Mouse (Mus musculus): ENCODE measurements at regions not wholly inside any gene's neighbourhood (a gene's known extent, or its start where the extent isn't known, plus 50 kb on each side); places are given as distances from the start of the nearest gene placed in this dataset.
A peak's percentile ranks its signal among the peaks of the same experiment; 100 is the strongest.

GRCm38 (mm10) chr11:38886466-38886865, 1650.7 kb upstream of the Tenm2 start:
- Histone ChIP-seq H3K36me3 (ENCODE audit: control insufficient read depth, insufficient read depth, low read length) (no peaks in the 10 kb centered on the region), H3K9ac (ENCODE audit: low read depth, low read length) (no peak overlapping the region), H3K4me3 (ENCODE audit: low read length) (no peak overlapping the region), H3K27ac (ENCODE audit: low read depth, low read length) (no peak overlapping the region), H3K4me1 (ENCODE audit: control insufficient read depth, insufficient read depth, low read length) (no peaks in the 10 kb centered on the region), H3K9me3 (ENCODE audit: control insufficient read depth, low read length) (no peaks in the 10 kb centered on the region), H3K4me2 (replicated peaks; ENCODE audit: low read depth, low read length) (no peak overlapping the region), H3K27me3 (ENCODE audit: control insufficient read depth, insufficient read depth, low read length) (no peaks in the 10 kb centered on the region)
- ATAC-seq (ENCODE audit: low FRiP score, low TSS enrichment) = no peak
- WGBS = 63% methylated on average over 1 of the region's 1 CpGs

GRCm38 (mm10) chr11:38861622-38862345, 1626.0 kb upstream of the Tenm2 start:
- H3K9me3 ChIP-seq (ENCODE audit: control insufficient read depth, low read length) = no peaks in the 10 kb centered on the region
- WGBS = 19% methylated on average over 9 of the region's 9 CpGs
- H3K4me1 ChIP-seq (ENCODE audit: control insufficient read depth, insufficient read depth, low read length) = no peaks in the 10 kb centered on the region

DNA sequence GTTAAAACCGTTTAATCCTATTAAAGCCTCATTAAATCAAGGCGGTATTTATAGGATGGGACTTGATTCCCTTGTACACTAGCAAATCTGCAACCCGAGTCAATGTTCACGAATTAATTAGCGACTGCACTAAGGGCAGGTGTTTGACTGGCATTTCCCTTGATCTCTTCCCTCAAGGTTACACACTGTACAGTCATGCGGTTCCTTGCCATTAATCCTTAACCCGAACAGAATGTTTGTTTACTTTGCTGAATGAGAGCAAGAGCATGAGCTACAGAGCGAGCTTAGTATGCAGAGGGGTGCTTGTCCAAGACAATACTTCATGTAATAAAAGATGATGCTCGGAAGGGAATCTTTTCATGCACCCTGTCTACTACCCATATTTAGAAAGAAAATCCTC, 1620.9 kb upstream of the Tenm2 start:
- Histone ChIP-seq H3K4me2 (replicated peaks; ENCODE audit: low read depth, low read length) (no peak overlapping the region), H3K36me3 (ENCODE audit: control insufficient read depth, insufficient read depth, low read length) (no peaks in the 10 kb centered on the region), H3K27me3 (ENCODE audit: control insufficient read depth, insufficient read depth, low read length) (no peaks in the 10 kb centered on the region), H3K9me3 (ENCODE audit: control insufficient read depth, low read length) (no peaks in the 10 kb centered on the region), H3K27ac (ENCODE audit: low read depth, low read length) (no peak overlapping the region), H3K4me3 (ENCODE audit: low read length) (no peak overlapping the region), H3K9ac (ENCODE audit: low read depth, low read length) (no peak overlapping the region), H3K4me1 (ENCODE audit: control insufficient read depth, insufficient read depth, low read length) (no peaks in the 10 kb centered on the region)
- WGBS = 29% methylated on average over 9 of the region's 9 CpGs
- peak; percentile 97 for ATAC-seq (ENCODE audit: low FRiP score, low TSS enrichment)

More at GRCm38 (mm10) chr11:38861622-38862345, 1626.0 kb upstream of the Tenm2 start:
- no peak overlapping the region for H3K4me3 ChIP-seq (ENCODE audit: low read length)
- no peak overlapping the region for H3K27ac ChIP-seq (ENCODE audit: low read depth, low read length)
- H3K4me2 ChIP-seq (replicated peaks; ENCODE audit: low read depth, low read length) = no peak overlapping the region
- H3K27me3 ChIP-seq (ENCODE audit: control insufficient read depth, insufficient read depth, low read length) = no peaks in the 10 kb centered on the region
- ATAC-seq (ENCODE audit: low FRiP score, low TSS enrichment) = no peak
- no peaks in the 10 kb centered on the region for H3K36me3 ChIP-seq (ENCODE audit: control insufficient read depth, insufficient read depth, low read length)
- no peak overlapping the region for H3K9ac ChIP-seq (ENCODE audit: low read depth, low read length)

GRCm38 (mm10) chr11:38829148-38829547, 1593.4 kb upstream of the Tenm2 start:
- no peaks in the 10 kb centered on the region for H3K36me3 ChIP-seq (ENCODE audit: control insufficient read depth, insufficient read depth, low read length)
- no peak overlapping the region for H3K9ac ChIP-seq (ENCODE audit: low read depth, low read length)
- no peaks in the 10 kb centered on the region for H3K27me3 ChIP-seq (ENCODE audit: control insufficient read depth, insufficient read depth, low read length)
- ATAC-seq (ENCODE audit: low FRiP score, low TSS enrichment) = no peak
- no peak overlapping the region for H3K27ac ChIP-seq (ENCODE audit: low read depth, low read length)
- H3K4me2 ChIP-seq (replicated peaks; ENCODE audit: low read depth, low read length) = no peak overlapping the region
- no peaks in the 10 kb centered on the region for H3K4me1 ChIP-seq (ENCODE audit: control insufficient read depth, insufficient read depth, low read length)
- H3K9me3 ChIP-seq (ENCODE audit: control insufficient read depth, low read length) = no peaks in the 10 kb centered on the region
- H3K4me3 ChIP-seq (ENCODE audit: low read length) = no peak overlapping the region
- WGBS = 72% methylated on average over 5 of the region's 5 CpGs

DNA sequence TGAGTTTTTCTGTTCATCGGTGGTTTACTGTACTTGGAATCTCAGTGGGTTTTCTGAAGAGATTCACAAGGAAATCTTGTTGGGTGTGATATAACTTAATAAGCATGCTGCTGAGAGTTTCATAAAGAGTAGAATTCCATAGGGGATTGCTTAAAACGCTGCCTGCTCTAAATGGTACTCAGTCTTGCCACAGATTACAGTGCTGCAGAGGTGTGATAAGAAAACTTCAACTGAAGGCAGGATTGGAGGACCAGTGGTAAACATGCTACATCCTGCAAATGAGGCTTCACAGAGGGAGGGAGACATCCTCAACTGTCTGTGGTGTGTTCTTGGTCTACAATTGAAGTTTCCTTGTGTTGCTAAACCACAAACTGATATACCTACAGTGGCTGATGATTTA, 1592.6 kb upstream of the Tenm2 start:
- H3K9ac ChIP-seq (ENCODE audit: low read depth, low read length) = no peak overlapping the region
- no peak for ATAC-seq (ENCODE audit: low FRiP score, low TSS enrichment)
- H3K4me1 ChIP-seq (ENCODE audit: control insufficient read depth, insufficient read depth, low read length) = no peaks in the 10 kb centered on the region
- no peaks in the 10 kb centered on the region for H3K36me3 ChIP-seq (ENCODE audit: control insufficient read depth, insufficient read depth, low read length)
- no peaks in the 10 kb centered on the region for H3K9me3 ChIP-seq (ENCODE audit: control insufficient read depth, low read length)
- WGBS = 79% methylated on average over 2 of the region's 2 CpGs
- no peaks in the 10 kb centered on the region for H3K27me3 ChIP-seq (ENCODE audit: control insufficient read depth, insufficient read depth, low read length)
- no peak overlapping the region for H3K27ac ChIP-seq (ENCODE audit: low read depth, low read length)
- H3K4me2 ChIP-seq (replicated peaks; ENCODE audit: low read depth, low read length) = no peak overlapping the region
- no peak overlapping the region for H3K4me3 ChIP-seq (ENCODE audit: low read length)

DNA sequence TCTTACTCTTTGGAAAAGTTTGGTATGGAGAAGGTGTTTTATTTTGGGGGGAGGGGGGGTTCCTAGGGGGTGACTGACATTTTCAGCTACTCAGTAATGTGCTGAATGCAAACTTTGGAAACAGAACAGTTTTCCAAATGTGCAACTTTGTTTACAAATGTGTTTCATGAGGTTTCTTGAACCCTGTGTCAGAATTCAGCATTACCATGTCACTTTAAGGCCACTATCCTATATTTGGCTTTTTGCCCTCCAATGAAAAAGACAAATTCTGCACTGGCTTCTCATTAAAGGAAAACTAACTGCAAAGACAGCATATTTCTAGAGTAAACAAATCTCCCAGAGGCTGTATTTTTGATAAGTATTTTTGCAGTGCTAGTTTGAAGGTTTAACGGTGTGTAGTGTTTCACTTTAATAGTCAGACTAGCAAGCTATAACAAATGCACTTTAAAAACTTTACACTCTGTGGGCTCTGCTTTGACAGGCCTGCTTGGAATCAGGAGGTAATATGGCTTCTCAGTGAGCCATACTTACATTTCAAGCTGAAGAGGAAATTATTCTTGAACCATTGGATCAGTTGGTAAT, 1589.5 kb upstream of the Tenm2 start:
- H3K27me3 ChIP-seq (ENCODE audit: control insufficient read depth, insufficient read depth, low read length) = no peaks in the 10 kb centered on the region
- no peak overlapping the region for H3K9ac ChIP-seq (ENCODE audit: low read depth, low read length)
- ATAC-seq (ENCODE audit: low FRiP score, low TSS enrichment) = peak; percentile 72; the same call in 1 of the 2 replicates
- H3K9me3 ChIP-seq (ENCODE audit: control insufficient read depth, low read length) = no peaks in the 10 kb centered on the region
- H3K36me3 ChIP-seq (ENCODE audit: control insufficient read depth, insufficient read depth, low read length) = no peaks in the 10 kb centered on the region
- H3K4me2 ChIP-seq (replicated peaks; ENCODE audit: low read depth, low read length) = no peak overlapping the region
- no peaks in the 10 kb centered on the region for H3K4me1 ChIP-seq (ENCODE audit: control insufficient read depth, insufficient read depth, low read length)
- no peak overlapping the region for H3K4me3 ChIP-seq (ENCODE audit: low read length)
- WGBS = 56% methylated on average over 1 of the region's 1 CpGs
- H3K27ac ChIP-seq (ENCODE audit: low read depth, low read length) = no peak overlapping the region

DNA sequence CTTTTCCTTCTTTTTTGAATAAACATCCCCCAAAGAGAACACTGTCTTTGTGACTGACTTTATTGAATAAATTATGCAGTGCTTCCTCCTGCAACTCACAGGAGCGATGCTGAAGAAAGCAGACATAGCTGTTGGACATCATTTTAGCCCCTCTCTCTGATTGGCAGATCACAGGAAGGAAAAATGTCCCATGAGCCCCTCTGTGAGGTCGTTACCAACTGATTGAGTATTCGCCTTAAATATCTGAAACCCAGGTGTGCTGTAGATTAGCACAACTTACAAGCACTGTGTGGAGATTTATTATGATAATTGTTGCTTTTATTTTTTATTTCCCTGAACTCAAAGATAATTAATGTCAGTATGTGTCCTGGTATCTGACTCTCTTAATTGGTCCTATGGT, 1582.4 kb upstream of the Tenm2 start:
- no peak overlapping the region for H3K27ac ChIP-seq (ENCODE audit: low read depth, low read length)
- H3K4me2 ChIP-seq (replicated peaks; ENCODE audit: low read depth, low read length) = no peak overlapping the region
- no peaks in the 10 kb centered on the region for H3K27me3 ChIP-seq (ENCODE audit: control insufficient read depth, insufficient read depth, low read length)
- 78% methylated on average over 3 of the region's 3 CpGs for WGBS
- H3K36me3 ChIP-seq (ENCODE audit: control insufficient read depth, insufficient read depth, low read length) = no peaks in the 10 kb centered on the region
- H3K9me3 ChIP-seq (ENCODE audit: control insufficient read depth, low read length) = no peaks in the 10 kb centered on the region
- no peaks in the 10 kb centered on the region for H3K4me1 ChIP-seq (ENCODE audit: control insufficient read depth, insufficient read depth, low read length)
- no peak overlapping the region for H3K9ac ChIP-seq (ENCODE audit: low read depth, low read length)
- no peak overlapping the region for H3K4me3 ChIP-seq (ENCODE audit: low read length)
- no peak for ATAC-seq (ENCODE audit: low FRiP score, low TSS enrichment)

GRCm38 (mm10) chr11:38783548-38783947, 1547.8 kb upstream of the Tenm2 start:
- Histone ChIP-seq H3K36me3 (ENCODE audit: control insufficient read depth, insufficient read depth, low read length) (no peaks in the 10 kb centered on the region), H3K9ac (ENCODE audit: low read depth, low read length) (no peak overlapping the region), H3K27me3 (ENCODE audit: control insufficient read depth, insufficient read depth, low read length) (no peaks in the 10 kb centered on the region), H3K27ac (ENCODE audit: low read depth, low read length) (no peak overlapping the region), H3K4me2 (replicated peaks; ENCODE audit: low read depth, low read length) (no peak overlapping the region), H3K9me3 (ENCODE audit: control insufficient read depth, low read length) (no peaks in the 10 kb centered on the region), H3K4me3 (ENCODE audit: low read length) (no peak overlapping the region), H3K4me1 (ENCODE audit: control insufficient read depth, insufficient read depth, low read length) (no peaks in the 10 kb centered on the region)
- ATAC-seq (ENCODE audit: low FRiP score, low TSS enrichment) = no peak
- 58% methylated on average over 4 of the region's 4 CpGs for WGBS

- no peaks in the 10 kb centered on the region for H3K27me3 ChIP-seq (ENCODE audit: control insufficient read depth, insufficient read depth, low read length)
- ATAC-seq (ENCODE audit: low FRiP score, low TSS enrichment) = no peak
- H3K9ac ChIP-seq (ENCODE audit: low read depth, low read length) = no peak overlapping the region
- 90% methylated on average over 1 of the region's 1 CpGs for WGBS
- no peak overlapping the region for H3K27ac ChIP-seq (ENCODE audit: low read depth, low read length)
- no peaks in the 10 kb centered on the region for H3K9me3 ChIP-seq (ENCODE audit: control insufficient read depth, low read length)
- no peaks in the 10 kb centered on the region for H3K36me3 ChIP-seq (ENCODE audit: control insufficient read depth, insufficient read depth, low read length)
- H3K4me3 ChIP-seq (ENCODE audit: low read length) = no peak overlapping the region
- no peak overlapping the region for H3K4me2 ChIP-seq (replicated peaks; ENCODE audit: low read depth, low read length)
- H3K4me1 ChIP-seq (ENCODE audit: control insufficient read depth, insufficient read depth, low read length) = no peaks in the 10 kb centered on the region
Observed at GRCm38 (mm10) chr11:38779585-38779984, 1543.8 kb upstream of the Tenm2 start.
